Mouse (Mus musculus) mesoderm, embryonic 11.5 days (tissue): ENCODE data around the gene Clec16a.

ENCODE experiments used
- DNase-seq: peaks from one replicate; pipeline ENCODE4 v3.0.0-alpha.2; 2012; ENCODE audit warnings: low read depth, low spot score

The Clec16a gene

GRCm38 (mm10) chr16:10675612-10676011, 130.5 kb downstream of the Clec16a start:
- DNase-seq = no peak

GRCm38 (mm10) chr16:10676461-10677066, 131.4 kb downstream of the Clec16a start:
- DNase-seq = no peak

- no peak for DNase-seq
Observed at GRCm38 (mm10) chr16:10682521-10682920, 137.4 kb downstream of the Clec16a start.

- DNase-seq = no peak
Observed at GRCm38 (mm10) chr16:10683193-10684000, 138.3 kb downstream of the Clec16a start.

- DNase-seq = no peak
Observed at GRCm38 (mm10) chr16:10689748-10690318, 144.7 kb downstream of the Clec16a start.

GRCm38 (mm10) chr16:10690442-10690841, 145.3 kb downstream of the Clec16a start:
- DNase-seq = no peak

- DNase-seq = no peak
Observed at GRCm38 (mm10) chr16:10691705-10692104, 146.6 kb downstream of the Clec16a start.

GRCm38 (mm10) chr16:10692848-10693247, 147.7 kb downstream of the Clec16a start:
- DNase-seq = no peak

GRCm38 (mm10) chr16:10693424-10693823, 148.3 kb downstream of the Clec16a start:
- no peak for DNase-seq

- no peak for DNase-seq
Observed at GRCm38 (mm10) chr16:10694414-10694851, 149.3 kb downstream of the Clec16a start.

- no peak for DNase-seq
Observed at GRCm38 (mm10) chr16:10697861-10698659, 152.9 kb downstream of the Clec16a start.

- no peak for DNase-seq
Observed at GRCm38 (mm10) chr16:10699316-10699715, 154.2 kb downstream of the Clec16a start.

GRCm38 (mm10) chr16:10700160-10700559, 155.0 kb downstream of the Clec16a start:
- DNase-seq = no peak

GRCm38 (mm10) chr16:10702399-10702798, 157.3 kb downstream of the Clec16a start:
- DNase-seq = no peak

- DNase-seq = no peak
Observed at GRCm38 (mm10) chr16:10703932-10704331, 158.8 kb downstream of the Clec16a start.

- no peak for DNase-seq
Observed at GRCm38 (mm10) chr16:10705396-10705795, 160.3 kb downstream of the Clec16a start.

- DNase-seq = no peak
Observed at GRCm38 (mm10) chr16:10711524-10711923, 166.4 kb downstream of the Clec16a start.

- DNase-seq = no peak
Observed at GRCm38 (mm10) chr16:10713041-10713440, 167.9 kb downstream of the Clec16a start.

- peak; percentile 62 for DNase-seq
Observed at GRCm38 (mm10) chr16:10713441-10714239, 168.5 kb downstream of the Clec16a start.

- DNase-seq = no peak
Observed at GRCm38 (mm10) chr16:10715211-10715610, 170.1 kb downstream of the Clec16a start.

- DNase-seq = no peak
Observed at GRCm38 (mm10) chr16:10715632-10716031, 170.5 kb downstream of the Clec16a start.
